Mouse (Mus musculus) gastrocnemius, adult 18-20 months (tissue): ENCODE data around the gene Dapp1. TPM values are rescaled to one million over a fixed set of nuclear protein-coding genes. Genes with fewer than 3 reads are reported as not detected.
A peak's percentile ranks its signal among the peaks of the same experiment; 100 is the strongest.
"Not testable (repeated sequence)": the region's sequence is repeated elsewhere in the genome, so short reads cannot be mapped to it uniquely, and the experiment has no call there.

ENCODE experiments used
- DNase-seq: peaks from one replicate; pipeline ENCODE4 v3.0.0; 2021; ENCODE audit warnings: low spot score
- total RNA-seq, 2 experiments: library from RNA; stranded (reverse); gene quantifications; 2 replicates each; pipeline ENCODE4 v1.2.3; 2021

Gene Dapp1
- total RNA-seq, 2 experiments from 2014 or later: 1.7 to 3.7 TPM

DNA sequence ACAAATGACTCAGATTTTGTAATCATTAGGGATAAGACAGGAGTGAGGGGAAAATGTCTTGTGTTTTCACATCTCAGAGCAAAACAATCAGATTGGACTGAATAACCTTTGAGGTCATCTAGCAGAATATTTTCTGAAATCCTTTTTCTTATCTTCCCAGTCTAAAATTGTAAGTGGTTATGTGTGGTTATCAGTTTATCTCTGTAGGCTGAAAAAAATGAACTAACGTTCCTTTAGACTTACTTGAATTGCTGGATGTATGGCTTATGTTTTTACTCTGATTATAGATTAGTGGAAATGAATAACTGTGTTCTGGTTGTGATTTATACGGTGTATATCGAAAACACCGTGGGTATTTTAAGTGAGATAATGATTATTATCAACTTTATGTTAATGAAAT lies 60.8 kb downstream of the Dapp1 start:
- no peak for DNase-seq

DNA sequence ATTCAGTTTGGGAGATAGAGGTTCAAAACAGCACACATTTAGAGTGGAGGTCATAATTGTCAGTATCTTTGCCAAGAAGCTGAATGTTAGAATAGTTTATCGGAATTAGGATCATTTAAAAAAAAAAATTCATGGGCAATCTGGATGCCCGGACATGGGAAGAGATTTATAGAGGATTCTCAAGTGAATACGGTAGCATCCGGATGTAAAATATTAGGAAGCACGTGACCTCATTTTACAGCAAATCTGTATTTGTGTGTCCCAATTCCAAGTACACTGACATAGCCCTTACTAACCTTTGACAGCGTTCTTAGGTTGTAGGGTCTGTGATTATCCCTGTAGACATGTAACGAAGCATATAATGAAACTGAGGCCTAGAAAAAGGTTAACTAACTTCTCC lies 61.9 kb downstream of the Dapp1 start:
- no peak for DNase-seq

DNA sequence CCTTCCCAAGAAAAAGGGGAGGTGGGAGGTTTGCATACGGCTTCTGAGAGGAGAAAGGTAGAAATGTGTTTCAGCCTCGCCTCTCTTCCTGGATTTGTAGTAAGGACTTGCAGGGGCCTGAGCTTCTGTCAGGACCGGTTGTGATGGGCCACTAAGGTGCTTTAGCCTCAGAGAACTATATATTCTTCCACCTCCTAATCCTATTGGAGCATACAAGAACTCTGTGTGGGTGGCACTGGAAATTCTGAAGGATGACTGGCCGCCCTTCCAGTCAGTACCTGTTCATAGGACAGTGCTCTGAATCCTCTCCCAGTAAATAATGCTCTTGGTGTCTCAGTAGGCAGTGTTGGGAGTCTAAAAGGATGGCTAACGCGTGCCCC lies 62.4 kb downstream of the Dapp1 start:
- no peak for DNase-seq

DNA sequence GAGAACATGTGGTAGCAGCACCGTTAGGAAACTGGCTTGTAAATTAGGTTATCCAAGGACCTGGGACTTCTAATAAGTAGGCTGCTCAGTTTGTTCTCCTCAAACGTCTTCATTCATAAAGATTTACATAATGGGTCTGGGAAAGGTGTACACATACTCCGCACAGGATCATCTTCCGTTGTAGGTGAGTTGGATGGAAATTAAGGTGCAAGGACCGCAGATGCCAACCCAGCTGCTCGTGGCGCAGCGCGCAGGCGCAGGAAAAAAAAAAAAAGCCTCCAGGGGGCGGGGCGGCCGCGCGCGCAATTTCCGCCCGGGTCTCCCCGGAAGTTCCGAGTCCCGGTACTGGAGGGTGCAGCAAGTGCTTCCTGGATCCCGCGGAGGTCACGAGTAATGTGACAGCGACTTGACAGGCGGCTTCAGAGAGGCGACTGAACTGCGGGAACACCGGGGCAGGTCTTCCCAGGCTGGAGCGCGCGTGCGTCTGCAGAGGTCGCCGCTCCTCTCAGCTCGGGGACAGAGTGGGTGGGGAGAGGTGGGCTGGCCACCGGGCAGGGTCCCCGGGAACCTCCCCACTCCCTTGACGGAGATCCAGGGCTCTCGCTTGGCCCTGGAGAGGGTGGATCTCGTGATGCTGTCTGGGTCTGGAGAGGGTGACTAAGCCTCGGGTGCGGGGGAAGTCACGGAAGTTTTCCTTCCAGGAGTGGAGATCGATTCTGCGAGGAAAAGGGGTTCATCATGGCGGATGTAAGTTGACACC lies 63.0 kb downstream of the Dapp1 start, which contains the start of gene Lamtor3:
Gene Lamtor3, plus strand, starts transcription at position 335 of the 760 bp plus-strand sequence.
- DNase-seq: peak; percentile 84

DNA sequence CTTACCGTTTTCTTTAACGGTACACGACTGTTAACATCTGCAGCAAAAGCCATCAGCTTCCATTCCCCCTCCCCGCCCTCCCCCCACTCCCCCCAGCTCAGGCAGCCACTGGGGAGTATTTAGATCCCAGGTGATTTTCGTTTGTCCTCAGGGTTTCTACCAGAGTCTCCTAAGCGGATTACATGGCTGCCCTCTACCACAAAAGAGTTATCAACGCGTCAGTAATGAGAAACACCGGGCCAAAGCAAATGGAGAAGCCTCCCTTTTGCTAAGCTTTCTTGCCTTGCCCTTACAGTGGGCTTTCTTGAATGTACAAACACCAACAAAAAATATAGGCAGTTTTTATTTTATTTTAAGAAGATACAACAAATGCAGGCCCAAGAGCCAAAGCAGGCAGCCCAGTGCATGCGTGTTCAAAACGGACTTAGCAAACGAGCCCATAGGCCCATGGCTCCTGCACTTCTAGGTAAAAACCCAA lies 63.6 kb downstream of the Dapp1 start:
- DNase-seq: no peak

DNA sequence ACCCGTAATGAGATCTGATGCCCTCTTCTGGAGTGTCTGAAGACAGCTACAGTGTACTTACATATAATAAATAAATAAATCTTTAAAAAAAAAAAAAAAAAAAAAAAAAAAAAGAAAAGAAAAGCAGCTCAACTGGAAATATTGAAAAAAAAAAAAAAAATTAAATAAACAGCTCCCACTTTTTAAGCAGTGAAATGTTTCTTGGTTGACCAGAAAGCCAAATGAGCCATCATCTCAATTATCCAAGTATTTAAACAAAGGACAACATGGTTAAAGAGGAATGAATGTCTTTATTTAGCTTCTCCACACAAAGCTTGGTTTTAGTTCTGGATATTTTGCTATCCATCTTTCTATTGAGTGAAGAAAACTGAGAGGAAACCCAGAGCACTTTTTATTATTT lies 66.8 kb downstream of the Dapp1 start:
- not testable (repeated sequence) for DNase-seq

DNA sequence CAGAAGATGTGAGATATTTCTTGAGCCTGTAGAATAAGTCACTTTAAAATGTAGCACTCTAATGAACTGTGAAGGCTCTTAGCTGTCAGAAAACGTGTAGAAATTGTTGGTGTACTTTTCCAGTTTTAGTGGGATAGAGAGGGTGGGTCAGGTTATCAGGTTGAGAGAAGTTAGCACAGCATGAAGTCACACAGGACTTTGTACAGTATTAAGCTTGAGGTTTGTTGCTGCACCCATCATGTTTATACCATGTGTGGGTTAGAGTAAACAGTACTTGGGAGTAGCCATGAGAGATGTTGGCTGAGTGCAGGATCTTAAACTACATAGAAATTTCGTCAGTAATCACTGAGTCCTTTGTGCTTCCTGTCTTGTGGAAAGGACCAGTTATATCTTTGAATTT lies 68.3 kb downstream of the Dapp1 start:
- no peak for DNase-seq

DNA sequence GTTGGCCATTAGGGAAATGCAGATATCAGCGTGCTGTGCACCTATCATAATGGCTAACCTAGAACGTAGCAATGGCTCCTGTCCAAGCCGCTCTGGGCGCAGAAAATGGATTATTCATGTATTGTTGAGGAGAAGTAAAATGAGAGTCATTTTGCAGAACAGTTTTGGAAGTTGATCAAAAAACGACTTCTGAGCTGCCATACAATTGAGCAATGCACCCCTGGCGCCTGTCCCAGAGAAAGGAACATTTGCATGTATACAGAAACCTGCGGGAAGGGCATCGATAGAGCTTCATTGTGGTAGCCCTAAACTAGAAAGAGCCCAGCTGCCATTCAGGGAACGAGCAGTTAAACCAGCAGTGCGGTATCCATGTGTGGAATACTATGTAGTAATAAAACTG lies 81.2 kb downstream of the Dapp1 start:
- DNase-seq: no peak

DNA sequence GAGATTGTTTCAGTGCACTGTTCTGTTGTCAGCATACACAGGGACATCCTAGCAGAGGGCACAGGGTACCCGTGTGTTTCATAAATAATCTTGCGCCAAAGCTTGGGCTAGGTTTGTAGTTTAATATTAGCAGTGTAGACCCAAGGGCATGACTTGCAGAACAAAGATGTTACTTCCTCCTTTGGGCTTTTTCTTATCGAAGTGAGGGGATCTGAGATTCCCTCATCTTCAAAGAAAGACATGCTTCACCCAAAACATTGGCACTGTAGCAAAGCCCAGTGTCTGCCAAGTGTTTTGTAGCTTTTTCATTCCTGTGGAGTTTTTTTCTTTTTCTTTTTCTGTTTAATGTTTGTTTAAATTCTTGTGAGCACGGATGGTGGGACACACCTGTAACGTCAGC lies 83.7 kb downstream of the Dapp1 start:
- no peak for DNase-seq

DNA sequence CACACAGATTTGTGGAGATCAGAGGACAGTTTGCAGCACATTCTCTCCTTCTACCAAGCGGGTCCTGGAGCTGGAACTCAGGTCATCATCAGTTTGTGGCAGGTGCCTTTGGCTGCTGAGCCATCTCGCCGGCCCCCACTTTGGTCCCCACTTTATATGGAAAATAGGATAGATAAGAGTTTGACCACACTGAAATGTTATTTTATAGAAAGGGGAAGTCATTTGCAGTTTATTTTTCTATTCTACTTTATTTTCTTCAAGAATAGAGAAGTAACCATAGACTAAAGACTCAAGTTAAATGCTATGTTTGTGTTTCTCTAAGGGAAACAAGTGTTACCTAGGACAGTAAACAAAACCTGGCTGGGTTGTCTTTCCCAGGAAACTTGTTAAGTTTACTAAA lies 84.5 kb downstream of the Dapp1 start:
- DNase-seq: no peak

DNA sequence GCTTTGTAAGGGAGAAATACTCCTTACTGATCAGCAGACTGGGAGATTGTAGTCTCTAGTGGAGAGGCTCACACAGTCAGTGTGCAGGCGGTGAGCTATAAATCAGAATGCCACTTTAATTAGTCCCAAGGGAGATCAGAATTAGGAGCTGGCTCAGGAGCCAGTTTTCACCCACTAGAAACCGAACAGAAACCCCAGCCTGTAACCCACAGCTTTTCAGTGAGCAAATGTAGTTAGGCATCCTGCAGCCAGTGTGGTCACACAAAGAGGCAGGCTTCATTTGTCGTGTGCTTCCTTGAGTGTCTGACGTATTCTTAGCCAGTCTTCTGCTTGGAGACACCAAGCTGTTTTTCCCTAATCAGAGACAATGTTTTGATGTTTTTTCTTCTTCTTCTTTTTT lies 85.0 kb downstream of the Dapp1 start:
- no peak for DNase-seq

DNA sequence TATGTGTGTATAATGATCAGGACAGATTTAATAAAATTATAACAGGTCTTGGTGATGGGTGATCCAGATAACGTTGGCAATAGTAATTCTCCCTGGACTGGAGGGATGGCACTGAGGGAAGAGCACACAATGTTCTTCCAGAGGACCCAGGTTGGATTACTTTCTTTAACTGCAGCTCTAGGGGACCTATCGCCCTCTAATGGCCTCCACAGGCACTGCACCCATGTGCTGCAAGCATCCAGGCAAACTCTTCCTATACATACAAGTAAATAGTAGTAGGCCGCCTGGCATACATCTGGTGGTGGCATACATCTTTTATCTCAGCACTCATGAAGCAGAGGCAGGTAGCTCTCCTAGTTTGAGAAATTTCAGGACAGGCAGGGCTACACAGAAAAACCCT lies 86.1 kb downstream of the Dapp1 start:
- DNase-seq: no peak

DNA sequence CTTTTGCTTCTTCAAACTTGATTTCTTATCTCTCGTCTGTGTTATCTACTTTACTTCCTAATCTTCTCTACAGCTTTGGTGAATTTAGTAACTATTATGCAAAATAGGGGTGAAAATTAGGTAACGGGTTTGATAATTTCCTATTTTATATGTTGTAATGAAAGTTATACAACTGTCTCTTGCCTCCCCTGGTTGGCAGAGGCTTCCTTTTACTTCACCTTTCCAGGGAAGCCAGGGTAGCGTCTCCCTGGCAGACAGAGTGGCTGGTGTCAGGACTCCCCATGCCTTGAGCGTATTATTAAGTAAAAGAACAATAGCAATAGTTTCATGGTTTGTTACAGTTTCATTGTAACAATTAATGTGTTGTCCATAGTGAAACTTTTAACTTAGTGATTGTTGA lies 87.6 kb downstream of the Dapp1 start:
- no peak for DNase-seq

DNA sequence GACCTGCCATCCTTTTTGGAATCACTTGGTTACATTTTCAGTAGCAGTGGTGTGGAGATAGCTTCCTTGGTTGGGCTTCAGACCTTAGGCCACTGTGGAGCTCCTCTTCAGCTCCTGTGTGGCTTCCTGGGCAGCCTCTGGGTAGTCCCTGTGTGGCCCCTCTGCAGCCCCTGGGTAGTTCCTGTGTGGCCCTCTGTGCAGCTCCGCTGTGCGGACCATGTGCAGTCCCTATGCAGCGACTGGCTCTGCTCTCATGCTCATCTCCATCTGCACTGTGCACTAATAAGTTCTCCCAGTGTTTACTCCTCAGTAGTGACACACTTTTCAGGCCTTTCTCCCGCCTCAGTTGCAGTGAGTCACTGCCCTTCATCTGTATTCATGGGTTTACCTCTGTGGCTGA lies 89.2 kb downstream of the Dapp1 start:
- no peak for DNase-seq

DNA sequence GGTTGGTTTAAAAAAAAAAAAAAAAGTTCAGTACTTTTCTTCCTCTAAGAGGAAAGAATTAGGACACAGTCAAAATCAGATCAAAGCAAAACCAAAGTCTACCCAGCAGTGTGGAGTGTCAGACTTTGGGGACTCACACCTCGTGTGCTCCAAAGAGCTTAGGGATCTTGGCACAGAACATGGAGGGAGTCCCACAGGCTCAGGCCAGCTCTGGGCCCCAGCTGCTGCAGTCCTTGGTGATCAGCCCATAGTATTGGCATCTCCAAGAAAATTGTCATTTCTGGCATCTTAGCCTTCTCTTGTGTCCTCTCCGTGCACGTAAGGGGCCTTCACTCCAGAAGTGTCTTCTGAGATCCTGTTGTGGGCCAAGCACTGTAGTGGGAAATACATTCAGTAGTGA lies 90.3 kb downstream of the Dapp1 start:
- no peak for DNase-seq

DNA sequence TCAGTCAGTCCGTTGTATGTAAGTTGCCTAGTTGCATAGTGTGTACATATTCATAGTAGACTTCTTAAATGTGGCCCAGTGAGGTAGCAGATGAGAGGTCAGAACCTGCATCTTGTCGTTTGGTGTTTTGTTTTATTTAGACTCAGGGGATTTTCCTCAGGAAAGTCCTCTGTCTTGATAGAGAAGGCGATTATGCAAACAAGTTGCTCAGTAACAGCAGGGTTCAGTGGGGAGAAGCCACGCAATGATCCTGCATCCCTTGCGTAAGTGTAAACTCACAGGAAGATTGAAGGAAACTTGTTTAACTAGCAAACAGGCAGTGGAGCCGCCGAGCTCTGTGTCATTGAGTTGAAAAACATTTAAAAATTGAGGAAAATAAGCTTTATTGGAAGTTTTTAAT lies 93.4 kb downstream of the Dapp1 start:
- no peak for DNase-seq

DNA sequence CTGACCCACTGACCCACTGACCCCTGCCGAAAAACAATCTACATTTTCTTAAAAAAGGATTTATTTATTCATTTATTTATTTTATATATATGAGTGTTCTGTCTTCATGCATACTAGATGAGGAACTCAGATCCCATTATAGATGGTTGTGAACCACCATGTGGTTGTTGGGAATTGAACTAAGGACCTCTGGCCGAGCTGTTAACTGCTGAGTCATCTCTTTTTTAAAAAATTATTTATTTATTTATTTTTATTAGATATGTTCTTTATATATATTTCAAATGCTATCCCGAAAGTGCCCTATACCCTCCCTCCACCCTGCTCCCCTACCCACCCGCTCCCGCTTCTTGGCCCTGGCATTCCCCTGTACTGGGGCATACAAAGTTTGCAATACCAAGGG lies 100.3 kb downstream of the Dapp1 start:
- DNase-seq: no peak

Other genes with a start within 250 kb of the Dapp1 start
- 10 to 100 TPM; 56.4 to 59.8 TPM for gene H2afz, start 117.1 kb downstream of the Dapp1 start, total RNA-seq
- 1 to 10 TPM; 7.1 to 7.7 TPM for gene Dnajb14, start 113.9 kb downstream of the Dapp1 start, total RNA-seq
- 10 to 100 TPM; 46.6 to 50.5 TPM for gene Lamtor3, start 63.0 kb downstream of the Dapp1 start, total RNA-seq
- 100 to 1,000 TPM in 1 of 2 experiments, 10 to 100 TPM in 1; 98.9 to 131 TPM for gene 1110002E22Rik, start 83.5 kb upstream of the Dapp1 start, total RNA-seq
- 1 to 10 TPM; 1.3 TPM for gene Gm5105, start 85.8 kb upstream of the Dapp1 start, total RNA-seq
- gene Trmt10a, start 161.9 kb upstream of the Dapp1 start, total RNA-seq: 1 to 10 TPM in 1 of 2 experiments, under 1 TPM in 1; 0.94 to 2.4 TPM
- gene Mttp, start 163.4 kb upstream of the Dapp1 start, total RNA-seq: 1 to 10 TPM; 1.6 to 1.7 TPM
- gene 4930579F01Rik, start 212.3 kb upstream of the Dapp1 start, total RNA-seq: not detected
- under 1 TPM; 0.40 to 0.46 TPM for gene Adh7, start 236.2 kb upstream of the Dapp1 start, total RNA-seq